Mouse (Mus musculus): ENCODE data around the gene Krtap4-8. TPM values are rescaled to one million over a fixed set of nuclear protein-coding genes. Genes with fewer than 3 reads are reported as not detected.

Gene Krtap4-8
- polyA plus RNA-seq (2017; shearing (Covaris generic)): not detected

GRCm38 (mm10) chr11:99780604-99781003 is at the start of gene Krtap4-8:
Krtap4-8 (minus strand) TSS chr11:99780704.

DNA sequence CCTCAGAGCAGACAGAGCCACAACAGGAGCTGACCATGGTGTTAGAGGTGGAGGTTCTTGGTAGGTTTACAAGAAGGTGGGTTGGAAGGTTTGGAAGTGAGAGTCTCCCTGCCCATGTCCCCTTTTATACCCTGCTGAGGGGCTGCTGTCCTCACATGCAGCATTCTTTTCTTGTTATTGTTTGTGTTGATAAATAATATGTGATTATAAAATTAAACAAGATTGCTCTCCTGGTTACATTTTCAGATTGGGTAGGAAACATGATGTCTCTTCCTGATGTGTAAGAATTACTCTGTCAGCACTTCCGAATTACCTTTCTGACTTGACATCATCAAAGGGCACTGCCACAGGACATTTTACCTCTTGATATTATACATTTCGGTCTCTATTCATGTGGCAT is 35.1 kb upstream of the Krtap4-8 start, which contains the start of gene Gm11564:
Gene Gm11564 (minus strand): TSS at position 101 of the 400 bp plus-strand sequence.

GRCm38 (mm10) chr11:99809792-99810191 is 29.3 kb upstream of the Krtap4-8 start, which contains the start of gene Krtap4-13:
Krtap4-13 (minus strand) TSS chr11:99809892.

GRCm38 (mm10) chr11:99804346-99804745 is 23.8 kb upstream of the Krtap4-8 start, which contains the start of gene Gm11554:
Gm11554 (minus strand) TSS chr11:99804446.

DNA sequence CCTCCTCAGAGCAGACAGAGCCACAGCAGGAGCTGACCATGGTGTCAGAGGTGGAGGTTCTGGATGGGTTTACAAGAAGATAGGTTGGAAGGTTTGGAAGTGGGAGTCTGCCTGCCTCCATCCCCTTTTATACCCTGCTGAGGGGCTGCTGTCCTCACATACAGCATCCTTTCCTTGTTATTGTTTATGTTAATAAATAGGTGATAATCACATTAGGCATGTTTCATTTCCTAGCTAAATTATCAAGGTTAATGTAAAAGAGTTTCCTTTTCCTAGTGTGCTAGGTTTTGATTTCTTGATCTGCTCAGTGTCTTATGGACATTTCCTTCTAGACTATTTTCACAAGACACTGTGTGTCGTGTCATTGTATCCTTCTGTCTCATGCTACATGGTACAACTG is 18.3 kb upstream of the Krtap4-8 start, which contains the start of gene Gm11569:
Gene Gm11569 (minus strand): TSS at position 101 of the 400 bp plus-strand sequence.

GRCm38 (mm10) chr11:99793367-99793766 is 12.9 kb upstream of the Krtap4-8 start, which contains the start of gene Gm11596:
Gm11596 (minus strand) TSS chr11:99793467.

GRCm38 (mm10) chr11:99784900-99785299 is 4.4 kb upstream of the Krtap4-8 start, which contains the start of gene Krtap4-9:
Krtap4-9 (plus strand) TSS chr11:99785200.

GRCm38 (mm10) chr11:99772813-99773212 is 7.7 kb downstream of the Krtap4-8 start, which contains the start of gene Gm11595:
Gm11595 (minus strand) TSS chr11:99772913.

GRCm38 (mm10) chr11:99734190-99734589 is 46.3 kb downstream of the Krtap4-8 start, which contains the start of gene Gm14180:
Gm14180 (minus strand) TSS chr11:99734290.

Other genes with a start within 250 kb of the Krtap4-8 start
- gene Krt40, start 237.5 kb downstream of the Krtap4-8 start, polyA plus RNA-seq (2017; shearing (Covaris generic)): not detected
- not detected for gene Krtap3-3, start 229.8 kb downstream of the Krtap4-8 start, polyA plus RNA-seq (2017; shearing (Covaris generic))
- not detected for gene Krtap3-2, start 223.9 kb downstream of the Krtap4-8 start, polyA plus RNA-seq (2017; shearing (Covaris generic))
- gene Gm11939, start 221.2 kb downstream of the Krtap4-8 start, polyA plus RNA-seq (2017; shearing (Covaris generic)): not detected
- not detected for gene Krtap3-1, start 214.1 kb downstream of the Krtap4-8 start, polyA plus RNA-seq (2017; shearing (Covaris generic))
- gene Krtap1-5, start 199.7 kb downstream of the Krtap4-8 start, polyA plus RNA-seq (2017; shearing (Covaris generic)): not detected
- not detected for gene Krtap1-4, start 197.1 kb downstream of the Krtap4-8 start, polyA plus RNA-seq (2017; shearing (Covaris generic))
- not detected for gene Krtap1-3, start 189.4 kb downstream of the Krtap4-8 start, polyA plus RNA-seq (2017; shearing (Covaris generic))
- not detected for gene Krtap9-3, start 182.6 kb downstream of the Krtap4-8 start, polyA plus RNA-seq (2017; shearing (Covaris generic))
- gene Gm11938, start 177.4 kb downstream of the Krtap4-8 start, polyA plus RNA-seq (2017; shearing (Covaris generic)): not detected
- gene Gm11937, start 170.5 kb downstream of the Krtap4-8 start, polyA plus RNA-seq (2017; shearing (Covaris generic)): not detected
- gene Krtap2-4, start 165.9 kb downstream of the Krtap4-8 start, polyA plus RNA-seq (2017; shearing (Covaris generic)): not detected
- not detected for gene Gm11562, start 160.3 kb downstream of the Krtap4-8 start, polyA plus RNA-seq (2017; shearing (Covaris generic))
- not detected for gene Krtap4-1, start 152.5 kb downstream of the Krtap4-8 start, polyA plus RNA-seq (2017; shearing (Covaris generic))
- not detected for gene Krtap4-2, start 145.6 kb downstream of the Krtap4-8 start, polyA plus RNA-seq (2017; shearing (Covaris generic))
- gene Krtap4-7, start 136.6 kb downstream of the Krtap4-8 start, polyA plus RNA-seq (2017; shearing (Covaris generic)): not detected
- gene Gm11555, start 130.5 kb downstream of the Krtap4-8 start, polyA plus RNA-seq (2017; shearing (Covaris generic)): not detected
- gene Gm11563, start 121.7 kb downstream of the Krtap4-8 start, polyA plus RNA-seq (2017; shearing (Covaris generic)): not detected
- gene Krtap4-6, start 114.7 kb downstream of the Krtap4-8 start, polyA plus RNA-seq (2017; shearing (Covaris generic)): not detected
- gene Gm14190, start 90.0 kb downstream of the Krtap4-8 start, polyA plus RNA-seq (2017; shearing (Covaris generic)): not detected
- gene Gm14180, start 46.4 kb downstream of the Krtap4-8 start, polyA plus RNA-seq (2017; shearing (Covaris generic)): not detected
- gene Gm11595, start 7.8 kb downstream of the Krtap4-8 start, polyA plus RNA-seq (2017; shearing (Covaris generic)): not detected
- gene Krtap4-9, start 4.5 kb upstream of the Krtap4-8 start, polyA plus RNA-seq (2017; shearing (Covaris generic)): not detected
- not detected for gene Gm11596, start 12.8 kb upstream of the Krtap4-8 start, polyA plus RNA-seq (2017; shearing (Covaris generic))
- gene Gm11569, start 18.2 kb upstream of the Krtap4-8 start, polyA plus RNA-seq (2017; shearing (Covaris generic)): not detected
- gene Gm11554, start 23.7 kb upstream of the Krtap4-8 start, polyA plus RNA-seq (2017; shearing (Covaris generic)): not detected
- gene Krtap4-13, start 29.2 kb upstream of the Krtap4-8 start, polyA plus RNA-seq (2017; shearing (Covaris generic)): not detected
- gene Gm11564, start 35.0 kb upstream of the Krtap4-8 start, polyA plus RNA-seq (2017; shearing (Covaris generic)): not detected
- gene 2300003K06Rik, start 57.4 kb upstream of the Krtap4-8 start, polyA plus RNA-seq (2017; shearing (Covaris generic)): not detected
- not detected for gene Krtap4-16, start 70.9 kb upstream of the Krtap4-8 start, polyA plus RNA-seq (2017; shearing (Covaris generic))
- not detected for gene Gm11568, start 77.2 kb upstream of the Krtap4-8 start, polyA plus RNA-seq (2017; shearing (Covaris generic))
- gene Gm11559, start 83.8 kb upstream of the Krtap4-8 start, polyA plus RNA-seq (2017; shearing (Covaris generic)): not detected
- not detected for gene Krtap9-1, start 92.7 kb upstream of the Krtap4-8 start, polyA plus RNA-seq (2017; shearing (Covaris generic))
- not detected for gene Gm11567, start 98.5 kb upstream of the Krtap4-8 start, polyA plus RNA-seq (2017; shearing (Covaris generic))
- gene Krtap31-1, start 127.2 kb upstream of the Krtap4-8 start, polyA plus RNA-seq (2017; shearing (Covaris generic)): not detected
- gene Gm11565, start 134.0 kb upstream of the Krtap4-8 start, polyA plus RNA-seq (2017; shearing (Covaris generic)): not detected
- gene Krtap31-2, start 155.6 kb upstream of the Krtap4-8 start, polyA plus RNA-seq (2017; shearing (Covaris generic)): not detected
- gene Krtap9-5, start 167.8 kb upstream of the Krtap4-8 start, polyA plus RNA-seq (2017; shearing (Covaris generic)): not detected
- gene Krtap29-1, start 198.3 kb upstream of the Krtap4-8 start, polyA plus RNA-seq (2017; shearing (Covaris generic)): not detected
- gene Krtap16-1, start 205.9 kb upstream of the Krtap4-8 start, polyA plus RNA-seq (2017; shearing (Covaris generic)): not detected
- not detected for gene Krtap17-1, start 213.3 kb upstream of the Krtap4-8 start, polyA plus RNA-seq (2017; shearing (Covaris generic))
- gene Krt33a, start 235.5 kb upstream of the Krtap4-8 start, polyA plus RNA-seq (2017; shearing (Covaris generic)): not detected
- not detected for gene Krt33b, start 249.2 kb upstream of the Krtap4-8 start, polyA plus RNA-seq (2017; shearing (Covaris generic))

Measured in inflammation-experienced regulatory T-cells, adult 16 weeks (primary cell).